In genomic region chr3:152944766-152945165, GRCm38 (mm10) we compare ENCODE assay signal across 15 mouse cellular contexts. TPM values are rescaled to one million over a fixed set of nuclear protein-coding genes. Genes with fewer than 3 reads are reported as not detected.
DNase-seq lines count a peak whose midpoint lies in the region; ATAC-seq and TF ChIP-seq lines count a peak whose summit lies in the region.
"Had no signal": no experiment of that assay in that cellular context is flagged by ENCODE, and none has a peak within 500 bp of the region (broad histone marks: within the 10 kb centered on the region; RNA-seq: fewer than 3 reads in every experiment).

No protein-coding gene starts in this region.

- TF ChIP-seq POLR2A in kidney, adult 2 months (IDR thresholded peaks at IDR 0.05; ENCODE audit: low read depth, low read length), result no peak

- H3K36me3 ChIP-seq in forebrain, postnatal 0 days (ENCODE audit: insufficient read depth), result no peaks in the 10 kb centered on the region
- H3K36me3 ChIP-seq in forebrain, embryonic 15.5 days, result no peaks in the 10 kb centered on the region
- no peaks in the 10 kb centered on the region for H3K36me3 ChIP-seq in kidney, adult 2 months (ENCODE audit: control insufficient read depth, insufficient read depth, low read length)
- H3K36me3 ChIP-seq: embryonic facial prominence, embryonic 15.5 days; kidney, embryonic 15.5 days; limb, embryonic 15.5 days had no signal

- 72% methylated on average over 3 of the region's 3 CpGs for WGBS in forebrain, postnatal 0 days
- WGBS in forebrain, embryonic 15.5 days, result 73% methylated on average over 3 of the region's 3 CpGs
- 84% methylated on average over 3 of the region's 3 CpGs for WGBS in kidney, adult 2 months

- H3K4me1 ChIP-seq in forebrain, postnatal 0 days (ENCODE audit: insufficient read depth), result no peaks in the 10 kb centered on the region; the same call in 1 of the 2 replicates
- H3K4me1 ChIP-seq in forebrain, embryonic 15.5 days, result no peaks in the 10 kb centered on the region; the same call in 1 of the 2 replicates
- H3K4me1 ChIP-seq in kidney, adult 2 months (ENCODE audit: control insufficient read depth, insufficient read depth, low read length), result no peaks in the 10 kb centered on the region
- H3K4me1 ChIP-seq: embryonic facial prominence, embryonic 15.5 days; kidney, embryonic 15.5 days; limb, embryonic 15.5 days had no signal

- H3K27ac ChIP-seq in forebrain, postnatal 0 days (ENCODE audit: low read depth, low read length), result no peak overlapping the region
- no peak overlapping the region for H3K27ac ChIP-seq in forebrain, embryonic 15.5 days (replicated peaks)
- peak overlapping the region; percentile 29; the same call in 1 of the 2 replicates for H3K27ac ChIP-seq in layer of hippocampus, adult 2 months
- no peak overlapping the region for H3K27ac ChIP-seq in kidney, adult 2 months (ENCODE audit: insufficient read depth, low read depth, low read length)
- H3K27ac ChIP-seq: embryonic facial prominence, embryonic 15.5 days; kidney, embryonic 15.5 days; limb, embryonic 15.5 days had no signal

- H3K4me2 ChIP-seq in forebrain, postnatal 0 days (ENCODE audit: low read depth), result no peak overlapping the region
- H3K4me2 ChIP-seq in forebrain, embryonic 15.5 days (replicated peaks), result no peak overlapping the region
- H3K4me2 ChIP-seq: embryonic facial prominence, embryonic 15.5 days; kidney, embryonic 15.5 days; limb, embryonic 15.5 days; lung, embryonic 14.5 days had no signal

- no peak overlapping the region for H3K9ac ChIP-seq in forebrain, postnatal 0 days
- H3K9ac ChIP-seq in forebrain, embryonic 15.5 days (replicated peaks), result no peak overlapping the region
- H3K9ac ChIP-seq: embryonic facial prominence, embryonic 15.5 days; kidney, embryonic 15.5 days; limb, embryonic 15.5 days; lung, embryonic 14.5 days had no signal

- H3K9me3 ChIP-seq in forebrain, postnatal 0 days (ENCODE audit: low read length), result no peaks in the 10 kb centered on the region
- no peaks in the 10 kb centered on the region for H3K9me3 ChIP-seq in forebrain, embryonic 15.5 days
- H3K9me3 ChIP-seq: embryonic facial prominence, embryonic 15.5 days; kidney, embryonic 15.5 days; limb, embryonic 15.5 days had no signal

- H3K27me3 ChIP-seq in forebrain, postnatal 0 days (ENCODE audit: insufficient read depth, low read length), result no peaks in the 10 kb centered on the region
- H3K27me3 ChIP-seq in forebrain, embryonic 15.5 days, result no peaks in the 10 kb centered on the region
- no peaks in the 10 kb centered on the region for H3K27me3 ChIP-seq in kidney, adult 2 months (replicated peaks; ENCODE audit: control insufficient read depth, insufficient read depth, low read length)
- H3K27me3 ChIP-seq: embryonic facial prominence, embryonic 15.5 days; kidney, embryonic 15.5 days; limb, embryonic 15.5 days had no signal

- no peak overlapping the region for H3K4me3 ChIP-seq in forebrain, postnatal 0 days (ENCODE audit: low read depth, low read length)
- H3K4me3 ChIP-seq in forebrain, embryonic 15.5 days, result no peak overlapping the region
- H3K4me3 ChIP-seq in layer of hippocampus, adult 2 months, result no peak overlapping the region
- H3K4me3 ChIP-seq in kidney, adult 2 months (ENCODE audit: insufficient read depth, low read depth, low read length), result no peak overlapping the region
- H3K4me3 ChIP-seq: embryonic facial prominence, embryonic 15.5 days; kidney, embryonic 15.5 days; limb, embryonic 15.5 days had no signal

- no peak for DNase-seq in forebrain, postnatal 0 days
- DNase-seq in layer of hippocampus, adult 2 months (ENCODE audit: low spot score in 2 of 2), result no peak
- no peak for DNase-seq in layer of hippocampus, adult 11-12 months (ENCODE audit: low spot score)
- DNase-seq in lung, postnatal 10 days, result peak; percentile 31
- DNase-seq in thymus, postnatal 25 days, result peak; percentile 67
- no peak for DNase-seq in Muller cell, postnatal 12 days (ENCODE audit: inconsistent ontology term)
- DNase-seq in kidney, adult 2 months, result no peak
- DNase-seq: cerebellum, adult 8-10 months; gastrocnemius, postnatal 36 days; lung, embryonic 14.5 days had no signal

- no peak for TF ChIP-seq CTCF in forebrain, postnatal 0 days (IDR thresholded peaks at IDR 0.05; ENCODE audit: low read depth)
- no peak for TF ChIP-seq CTCF in layer of hippocampus, adult 2 months (conservative IDR thresholded peaks at IDR 0.05)
- TF ChIP-seq CTCF in kidney, adult 2 months (conservative IDR thresholded peaks at IDR 0.05; ENCODE audit: insufficient read depth, insufficient read length, low read depth, low read length), result no peak

- 0 out of 2 replicates have a peak, but pooled peaks have one; percentile 19 for ATAC-seq in forebrain, postnatal 0 days
- ATAC-seq in forebrain, embryonic 15.5 days (replicated peaks), result no peak; the same call in 1 of the 2 replicates

RNA-seq across cellular contexts. Expression of gene St6galnac5, which starts 37.3 kb away (rescaled TPM):
- total RNA-seq in forebrain, postnatal 0 days (2014; rRNA removed), result 23.9 and 26.8 TPM in 2 replicates
- 23.4 and 38.3 TPM in 2 replicates for polyA plus RNA-seq in forebrain, postnatal 0 days (2015; fragmentation: Nextera tagmentation; extraction: Ambion mirVana)
- 17.7 and 18.3 TPM in 2 replicates for polyA plus RNA-seq in forebrain, embryonic 15.5 days (2015; fragmentation: Nextera tagmentation; extraction: Ambion mirVana)
- 100 to 1,000 TPM; 125 to 133 TPM for total RNA-seq in layer of hippocampus, adult 2 months (2021)
- 1.4 and 1.5 TPM in 2 replicates for polyA plus RNA-seq in kidney, adult 2 months (2012; rRNA removed)
- total RNA-seq: heart, postnatal 36 days had no signal

Comparison
In these comparisons a context has a peak if more than half of its experiments do, and no peak if none do; other contexts are left out.
1. DNase-seq: peak in lung, postnatal 10 days (single experiment) and thymus, postnatal 25 days (single experiment); none in forebrain, postnatal 0 days (single experiment), layer of hippocampus, adult 2 months (0 of 2), layer of hippocampus, adult 11-12 months (single experiment), Muller cell, postnatal 12 days (single experiment) and kidney, adult 2 months (single experiment).